Mouse (Mus musculus) bone marrow macrophage, adult 2 months (primary cell): ENCODE measurements around the gene Vmn2r63.

Experiments
- CTCF ChIP-seq: IDR thresholded peaks from 2 replicates; pipeline ENCODE4 v1.5.1; 2012; ENCODE audit warnings: low read depth, mild to moderate bottlenecking, low read length, moderate library complexity
- POLR2A ChIP-seq: IDR thresholded peaks from 2 replicates; pipeline ENCODE4 v1.6.1; 2012; ENCODE audit warnings: mild to moderate bottlenecking, low read depth, low read length, borderline replicate concordance

- TF ChIP-seq POLR2A = no peak
- no peak for TF ChIP-seq CTCF
Measured at GRCm38 (mm10) chr7:42980739-42981138, 47.1 kb upstream of the Vmn2r63 start.
